Mouse (Mus musculus) splenic B cell, adult 2 months (primary cell): ENCODE data around the gene Ube2n.

ENCODE experiments used
- DNase-seq: peaks from one replicate; pipeline ENCODE4 v3.0.0-alpha.2; 2011; ENCODE audit warnings: low read depth, low spot score
- H3K27me3 ChIP-seq: 2 replicates; pipeline ENCODE4 v1.6.1; 2012; ENCODE audit warnings: mild to moderate bottlenecking, low read length, moderate library complexity, mixed read lengths; ENCODE audit not compliant: control insufficient read depth, poor library complexity, insufficient read depth, severe bottlenecking
- H3K36me3 ChIP-seq: 2 replicates; pipeline ENCODE4 v1.6.1; 2012; ENCODE audit warnings: mild to moderate bottlenecking, low read length, moderate library complexity, mixed read lengths; ENCODE audit not compliant: control insufficient read depth, poor library complexity, insufficient read depth, severe bottlenecking

Gene Ube2n

GRCm38 (mm10) chr10:95514656-95515292, at the start of gene Ube2n:
Gene Ube2n (plus strand): TSS chr10:95515145.
- Histone ChIP-seq H3K27me3 (no peaks in the 10 kb centered on the region), H3K36me3 (no peaks in the 10 kb centered on the region)
- peak; percentile 96 for DNase-seq

GRCm38 (mm10) chr10:95465485-95465896, 49.5 kb upstream of the Ube2n start:
- no peaks in the 10 kb centered on the region for H3K36me3 ChIP-seq
- H3K27me3 ChIP-seq = no peaks in the 10 kb centered on the region
- DNase-seq = no peak

GRCm38 (mm10) chr10:95468894-95469293, 46.1 kb upstream of the Ube2n start:
- Histone ChIP-seq H3K27me3 (no peaks in the 10 kb centered on the region), H3K36me3 (no peaks in the 10 kb centered on the region)
- no peak for DNase-seq

- no peaks in the 10 kb centered on the region for H3K27me3 ChIP-seq
- DNase-seq = no peak
Measured at GRCm38 (mm10) chr10:95471186-95471585, 43.8 kb upstream of the Ube2n start.

GRCm38 (mm10) chr10:95471889-95472547, 42.9 kb upstream of the Ube2n start:
- Histone ChIP-seq H3K27me3 (no peaks in the 10 kb centered on the region), H3K36me3 (no peaks in the 10 kb centered on the region)
- no peak for DNase-seq

More at GRCm38 (mm10) chr10:95471186-95471585, 43.8 kb upstream of the Ube2n start:
- no peaks in the 10 kb centered on the region for H3K36me3 ChIP-seq

GRCm38 (mm10) chr10:95475923-95476322, 39.0 kb upstream of the Ube2n start:
- no peaks in the 10 kb centered on the region for H3K27me3 ChIP-seq
- peak; percentile 90 for DNase-seq
- no peaks in the 10 kb centered on the region for H3K36me3 ChIP-seq

- H3K36me3 ChIP-seq = peaks cover 2% of the 10 kb centered on the region; the same call in 1 of the 2 replicates
- DNase-seq = no peak
- no peaks in the 10 kb centered on the region for H3K27me3 ChIP-seq
Measured at GRCm38 (mm10) chr10:95477516-95477915, 37.4 kb upstream of the Ube2n start.

- peaks cover 23% of the 10 kb centered on the region for H3K36me3 ChIP-seq
- DNase-seq = peak; percentile 53
- H3K27me3 ChIP-seq = no peaks in the 10 kb centered on the region; the same call in 1 of the 2 replicates
Measured at GRCm38 (mm10) chr10:95489653-95490052, 25.3 kb upstream of the Ube2n start.

GRCm38 (mm10) chr10:95494268-95494667, 20.7 kb upstream of the Ube2n start:
- Histone ChIP-seq H3K36me3 (peaks cover 20% of the 10 kb centered on the region), H3K27me3 (no peaks in the 10 kb centered on the region; the same call in 1 of the 2 replicates)
- DNase-seq = no peak

- Histone ChIP-seq H3K36me3 (no peaks in the 10 kb centered on the region), H3K27me3 (no peaks in the 10 kb centered on the region)
- DNase-seq = no peak
Measured at GRCm38 (mm10) chr10:95501033-95501432, 13.9 kb upstream of the Ube2n start.

- DNase-seq = peak; percentile 80
- H3K27me3 ChIP-seq = no peaks in the 10 kb centered on the region
- no peaks in the 10 kb centered on the region for H3K36me3 ChIP-seq
Measured at GRCm38 (mm10) chr10:95501463-95502081, 13.4 kb upstream of the Ube2n start, which contains the start of gene Mrpl42. Gene Mrpl42 (minus strand): TSS chr10:95501940.

- H3K36me3 ChIP-seq = no peaks in the 10 kb centered on the region
- DNase-seq = no peak
- no peaks in the 10 kb centered on the region for H3K27me3 ChIP-seq
Measured at GRCm38 (mm10) chr10:95503443-95504235, 11.3 kb upstream of the Ube2n start.

GRCm38 (mm10) chr10:95504341-95504740, 10.6 kb upstream of the Ube2n start:
- H3K36me3 ChIP-seq = no peaks in the 10 kb centered on the region
- DNase-seq = no peak
- no peaks in the 10 kb centered on the region for H3K27me3 ChIP-seq

- DNase-seq = no peak
Measured at GRCm38 (mm10) chr10:95508126-95508525, 6.8 kb upstream of the Ube2n start.

More at GRCm38 (mm10) chr10:95508126-95508525, 6.8 kb upstream of the Ube2n start:
- no peaks in the 10 kb centered on the region for H3K27me3 ChIP-seq
- no peaks in the 10 kb centered on the region for H3K36me3 ChIP-seq
